Mouse (Mus musculus): Measurements from ENCODE around the gene 4632433K11Rik.

The 4632433K11Rik gene

DNA sequence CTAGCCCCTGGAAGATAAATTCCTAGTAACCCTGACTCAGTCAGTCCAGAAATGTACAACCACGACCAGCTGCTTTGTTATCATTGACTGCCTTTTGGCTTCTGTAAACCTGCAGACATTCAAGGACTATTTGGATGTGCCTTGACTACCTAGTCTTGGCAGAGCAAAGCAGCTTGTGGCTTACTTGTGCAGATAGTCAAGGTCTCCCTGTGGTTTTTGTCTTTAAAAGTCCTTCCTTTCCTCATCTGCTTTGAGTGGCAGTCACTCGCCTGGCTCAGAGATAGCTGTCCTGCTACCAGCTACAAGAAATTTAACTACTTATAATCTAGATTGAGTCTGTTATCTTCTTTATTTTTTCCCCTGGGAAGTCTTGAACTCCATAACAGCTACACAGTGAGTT, 11.1 kb downstream of the 4632433K11Rik start:
- Histone ChIP-seq H3K9me3 (ENCODE audit: low read length) (no peaks in the 10 kb centered on the region), H3K4me1 (replicated peaks; ENCODE audit: low read depth, low read length) (peaks cover 6% of the 10 kb centered on the region), H3K4me3 (replicated peaks; ENCODE audit: low read length) (no peak overlapping the region), H3K36me3 (ENCODE audit: insufficient read depth, low read length) (peaks cover 4% of the 10 kb centered on the region; the same call in 1 of the 2 replicates), H3K27me3 (ENCODE audit: insufficient read depth, low read length) (0 out of 2 replicates have a peak, but pooled peaks cover 3% of the 10 kb centered on the region)
- TF ChIP-seq CTCF (conservative IDR thresholded peaks at IDR 0.05; ENCODE audit: low read length) (no peak), NANOG (IDR thresholded peaks at IDR 0.05; ENCODE audit: borderline replicate concordance, low read length) (no peak), POU5F1 (IDR thresholded peaks at IDR 0.05; ENCODE audit: borderline replicate concordance, low read length) (no peak)

DNA sequence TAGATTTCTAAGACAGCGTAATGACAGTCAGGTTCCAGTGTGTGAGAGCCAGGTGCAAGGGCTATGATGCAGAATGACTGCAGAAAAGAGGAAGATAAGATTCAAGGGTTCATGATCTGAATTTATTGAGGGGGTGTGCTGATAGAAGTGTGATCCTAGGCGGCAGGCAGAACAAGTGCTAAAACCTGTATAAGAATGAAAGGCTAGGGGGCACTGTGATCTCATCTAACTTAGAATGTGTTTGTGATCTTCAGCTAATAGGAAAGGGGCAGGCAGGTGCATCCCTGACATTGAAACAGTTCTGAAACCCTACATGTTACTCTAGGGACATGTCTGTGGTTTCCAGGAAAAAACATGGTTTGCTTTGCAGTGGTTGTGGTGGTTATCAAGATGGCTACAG, 12.2 kb downstream of the 4632433K11Rik start:
- 0 out of 2 replicates have a peak, but pooled peaks cover 6% of the 10 kb centered on the region for H3K27me3 ChIP-seq (ENCODE audit: insufficient read depth, low read length)
- TF ChIP-seq NANOG (IDR thresholded peaks at IDR 0.05; ENCODE audit: borderline replicate concordance, low read length) (no peak), POU5F1 (IDR thresholded peaks at IDR 0.05; ENCODE audit: borderline replicate concordance, low read length) (no peak), CTCF (conservative IDR thresholded peaks at IDR 0.05; ENCODE audit: low read length) (peak; percentile 15; the same call in 1 of the 2 replicates)
- H3K36me3 ChIP-seq (ENCODE audit: insufficient read depth, low read length): peaks cover 4% of the 10 kb centered on the region; the same call in 1 of the 2 replicates
- H3K4me1 ChIP-seq (replicated peaks; ENCODE audit: low read depth, low read length): peaks cover 14% of the 10 kb centered on the region
- H3K9me3 ChIP-seq (ENCODE audit: low read length): no peaks in the 10 kb centered on the region
- H3K4me3 ChIP-seq (replicated peaks; ENCODE audit: low read length): no peak overlapping the region

DNA sequence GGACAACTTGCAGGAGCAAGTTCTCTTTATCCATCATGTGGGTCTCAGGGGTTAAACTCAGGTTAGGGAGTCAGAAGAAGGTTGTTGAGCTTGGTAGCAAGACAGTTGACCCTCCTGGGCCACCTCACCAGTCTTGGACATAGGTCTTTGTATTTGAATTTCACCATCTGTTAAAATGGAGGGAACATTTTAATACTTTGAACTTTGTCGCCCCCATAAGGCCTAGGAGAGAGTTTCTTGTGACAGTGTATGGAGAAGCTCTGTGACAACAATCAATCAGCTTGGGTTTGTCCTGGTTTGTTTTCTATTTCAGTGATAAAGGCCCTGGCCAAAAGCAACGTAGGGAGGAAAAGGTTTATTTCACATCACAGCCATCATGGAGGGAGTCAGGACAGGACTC, 13.4 kb downstream of the 4632433K11Rik start:
- Histone ChIP-seq H3K9me3 (ENCODE audit: low read length) (no peaks in the 10 kb centered on the region), H3K4me1 (replicated peaks; ENCODE audit: low read depth, low read length) (peaks cover 22% of the 10 kb centered on the region), H3K27me3 (ENCODE audit: insufficient read depth, low read length) (peaks cover 14% of the 10 kb centered on the region), H3K4me3 (replicated peaks; ENCODE audit: low read length) (no peak overlapping the region), H3K36me3 (ENCODE audit: insufficient read depth, low read length) (no peaks in the 10 kb centered on the region)
- TF ChIP-seq POU5F1 (IDR thresholded peaks at IDR 0.05; ENCODE audit: borderline replicate concordance, low read length) (no peak), CTCF (conservative IDR thresholded peaks at IDR 0.05; ENCODE audit: low read length) (0 out of 2 replicates have a peak, but pooled peaks have one; percentile 7)

DNA sequence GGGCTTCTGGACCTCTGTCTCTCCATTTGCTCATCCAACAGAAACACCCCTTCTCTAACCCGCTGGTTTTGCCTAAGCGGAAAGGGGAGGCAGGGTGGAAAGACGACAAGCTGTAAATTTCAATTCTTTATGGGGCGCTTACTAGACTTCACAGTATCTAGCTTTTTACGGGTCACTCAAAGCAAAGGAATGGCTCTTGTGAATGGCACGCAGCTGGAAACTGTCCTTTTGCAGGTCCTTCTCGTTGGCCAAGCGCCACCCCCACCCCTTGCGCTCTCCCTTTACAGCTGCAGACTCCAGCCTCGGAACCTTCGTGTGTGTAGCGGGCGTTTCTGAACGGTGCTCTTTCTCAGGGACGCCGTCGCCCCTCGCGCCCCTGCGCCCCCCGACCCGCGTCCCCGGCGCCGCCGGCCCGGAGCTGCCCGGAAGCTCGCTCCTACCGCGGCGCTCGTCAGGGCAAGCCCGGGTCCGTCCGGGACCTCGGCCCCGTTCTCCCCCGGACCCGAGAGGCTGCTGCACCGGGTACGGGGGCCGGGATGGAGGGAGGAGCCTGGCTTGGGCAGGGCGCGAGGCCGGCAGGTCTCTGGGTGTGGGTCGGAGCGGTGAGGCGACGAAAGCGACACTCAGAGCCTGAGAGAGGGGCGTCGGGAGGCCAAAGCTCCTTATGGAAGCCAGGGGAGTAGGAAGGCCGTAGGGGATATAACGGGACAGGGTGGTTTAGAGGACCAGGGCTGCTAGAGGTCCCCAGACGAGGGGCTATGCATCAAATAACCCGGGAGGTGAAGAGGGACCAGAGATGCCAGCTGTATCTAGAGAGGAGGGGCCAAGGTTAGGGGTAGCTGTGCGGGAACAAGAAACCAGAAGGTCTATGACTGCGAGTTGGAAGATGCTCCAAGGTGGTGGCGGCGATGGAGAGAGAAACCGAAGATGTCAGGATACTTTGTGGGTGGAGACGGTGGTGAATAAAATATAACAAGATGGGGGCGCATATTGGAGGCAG, 17.6 kb downstream of the 4632433K11Rik start, which contains the start of gene Zfp580:
Gene Zfp580, plus strand, starts transcription at position 346 of the 1,000 bp plus-strand sequence.
- Histone ChIP-seq H3K9me3 (ENCODE audit: low read length) (no peaks in the 10 kb centered on the region), H3K27me3 (ENCODE audit: insufficient read depth, low read length) (peaks cover 56% of the 10 kb centered on the region), H3K36me3 (ENCODE audit: insufficient read depth, low read length) (no peaks in the 10 kb centered on the region), H3K4me3 (replicated peaks; ENCODE audit: low read length) (peak within 1 kb of the TSS; percentile 90), H3K4me1 (replicated peaks; ENCODE audit: low read depth, low read length) (peaks cover 53% of the 10 kb centered on the region)
- TF ChIP-seq NANOG (IDR thresholded peaks at IDR 0.05; ENCODE audit: borderline replicate concordance, low read length) (no peak), CTCF (conservative IDR thresholded peaks at IDR 0.05; ENCODE audit: low read length) (no peak), POU5F1 (IDR thresholded peaks at IDR 0.05; ENCODE audit: borderline replicate concordance, low read length) (no peak)

DNA sequence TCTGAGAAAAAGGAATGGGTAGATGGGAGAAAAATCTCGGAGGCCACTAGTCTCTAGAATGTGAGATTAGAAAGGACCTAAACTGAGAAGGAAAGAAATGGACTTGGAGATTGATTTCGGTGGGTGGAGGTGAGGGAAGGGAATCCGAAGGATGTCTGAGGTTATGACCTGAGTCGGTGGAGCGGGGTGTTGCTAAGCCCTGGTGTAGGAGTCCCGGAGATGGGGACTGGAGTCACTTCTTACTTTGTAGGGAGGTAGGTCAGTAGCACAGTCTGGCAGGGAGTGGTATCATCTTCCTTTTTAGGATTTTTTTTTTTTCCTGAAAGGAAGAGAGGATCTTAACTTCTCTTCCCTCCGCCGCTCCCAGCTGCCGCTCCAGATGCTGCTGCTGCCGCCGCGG, 18.5 kb downstream of the 4632433K11Rik start:
- peak overlapping the region; percentile 90 for H3K4me3 ChIP-seq (replicated peaks; ENCODE audit: low read length)
- peaks cover 54% of the 10 kb centered on the region for H3K4me1 ChIP-seq (replicated peaks; ENCODE audit: low read depth, low read length)
- peaks cover 65% of the 10 kb centered on the region for H3K27me3 ChIP-seq (ENCODE audit: insufficient read depth, low read length)
- H3K36me3 ChIP-seq (ENCODE audit: insufficient read depth, low read length): no peaks in the 10 kb centered on the region
- TF ChIP-seq POU5F1 (IDR thresholded peaks at IDR 0.05; ENCODE audit: borderline replicate concordance, low read length) (no peak), NANOG (IDR thresholded peaks at IDR 0.05; ENCODE audit: borderline replicate concordance, low read length) (no peak), CTCF (conservative IDR thresholded peaks at IDR 0.05; ENCODE audit: low read length) (no peak)
- H3K9me3 ChIP-seq (ENCODE audit: low read length): no peaks in the 10 kb centered on the region

DNA sequence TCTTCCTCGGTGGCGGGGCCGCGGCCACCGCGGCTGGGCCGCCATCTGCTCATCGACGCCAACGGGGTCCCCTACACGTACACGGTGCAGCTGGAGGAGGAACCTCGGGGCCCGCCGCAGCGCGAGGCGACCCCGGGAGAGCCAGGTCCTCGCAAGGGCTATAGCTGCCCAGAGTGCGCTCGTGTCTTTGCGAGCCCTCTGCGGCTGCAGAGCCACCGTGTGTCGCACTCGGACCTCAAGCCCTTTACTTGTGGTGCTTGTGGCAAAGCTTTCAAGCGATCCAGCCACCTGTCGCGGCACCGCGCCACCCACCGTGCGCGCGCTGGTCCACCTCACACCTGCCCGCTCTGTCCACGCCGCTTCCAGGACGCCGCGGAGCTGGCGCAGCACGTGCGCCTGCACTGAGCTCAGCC, 19.0 kb downstream of the 4632433K11Rik start:
- Histone ChIP-seq H3K4me3 (replicated peaks; ENCODE audit: low read length) (peak overlapping the region; percentile 90), H3K9me3 (ENCODE audit: low read length) (no peaks in the 10 kb centered on the region), H3K36me3 (ENCODE audit: insufficient read depth, low read length) (no peaks in the 10 kb centered on the region), H3K27me3 (ENCODE audit: insufficient read depth, low read length) (peaks cover 70% of the 10 kb centered on the region), H3K4me1 (replicated peaks; ENCODE audit: low read depth, low read length) (peaks cover 59% of the 10 kb centered on the region)
- TF ChIP-seq NANOG (IDR thresholded peaks at IDR 0.05; ENCODE audit: borderline replicate concordance, low read length) (no peak), POU5F1 (IDR thresholded peaks at IDR 0.05; ENCODE audit: borderline replicate concordance, low read length) (no peak), CTCF (conservative IDR thresholded peaks at IDR 0.05; ENCODE audit: low read length) (no peak)

DNA sequence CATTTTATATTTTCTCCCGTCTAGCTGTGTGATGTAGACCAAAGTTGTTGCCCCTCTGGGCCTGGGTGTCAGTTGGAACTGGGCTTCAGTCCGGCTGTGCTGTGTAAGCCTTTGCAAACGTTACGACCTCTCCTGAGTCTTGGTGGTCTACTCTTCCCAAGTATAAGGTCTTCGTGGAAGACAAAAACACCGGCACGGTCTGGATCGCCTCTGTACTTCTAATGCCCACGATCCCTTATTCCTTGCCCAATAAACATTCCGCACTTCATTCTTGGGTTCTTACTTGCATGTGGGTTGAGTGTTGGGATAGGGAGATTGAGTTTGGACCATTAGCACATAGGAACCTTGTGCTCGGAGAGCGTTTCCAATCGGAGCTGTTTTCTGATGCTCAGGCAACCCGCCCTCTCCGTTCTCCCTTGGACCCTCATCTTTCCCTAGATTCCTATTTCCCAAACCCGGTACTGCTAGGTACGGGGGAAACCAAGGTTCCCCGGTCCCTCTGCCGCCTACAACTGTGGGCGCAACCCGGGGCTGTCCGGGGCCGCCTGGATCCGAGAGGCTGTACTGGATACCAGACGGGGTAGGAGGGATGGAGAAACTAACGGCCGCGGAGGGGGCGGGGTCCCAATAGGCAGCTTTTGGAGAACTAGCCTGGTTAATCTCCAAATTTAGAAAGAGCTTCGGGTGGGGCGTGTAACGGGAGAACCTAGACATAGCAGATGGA, 19.7 kb downstream of the 4632433K11Rik start:
- no peaks in the 10 kb centered on the region for H3K9me3 ChIP-seq (ENCODE audit: low read length)
- H3K4me3 ChIP-seq (replicated peaks; ENCODE audit: low read length): peak overlapping the region; percentile 90
- H3K36me3 ChIP-seq (ENCODE audit: insufficient read depth, low read length): peaks cover under 1% of the 10 kb centered on the region; the same call in 1 of the 2 replicates
- TF ChIP-seq POU5F1 (IDR thresholded peaks at IDR 0.05; ENCODE audit: borderline replicate concordance, low read length): no peak
- no peak for TF ChIP-seq CTCF (conservative IDR thresholded peaks at IDR 0.05; ENCODE audit: low read length)
- TF ChIP-seq NANOG (IDR thresholded peaks at IDR 0.05; ENCODE audit: borderline replicate concordance, low read length): no peak
- H3K27me3 ChIP-seq (ENCODE audit: insufficient read depth, low read length): peaks cover 77% of the 10 kb centered on the region
- H3K4me1 ChIP-seq (replicated peaks; ENCODE audit: low read depth, low read length): peaks cover 63% of the 10 kb centered on the region

Measured in E14TG2a.4 (cell line).